Mouse (Mus musculus) limb, embryonic 10.5 days (tissue): ENCODE results near the gene Iqcj. TPM values are rescaled to one million over a fixed set of nuclear protein-coding genes. Genes with fewer than 3 reads are reported as not detected.
A peak's percentile ranks its signal among the peaks of the same experiment; 100 is the strongest.

Source experiments
- DNase-seq: peaks from one replicate; pipeline ENCODE4 v3.0.0-alpha.2; 2017; ENCODE audit warnings: low spot score
- H3K27ac ChIP-seq: fragments of 300-500 bp; sonication (generic); 2 replicates; pipeline ENCODE4 v1.5.1; 2016; ENCODE audit warnings: mild to moderate bottlenecking
- H3K27me3 ChIP-seq: fragments of 300-500 bp; sonication (generic); 2 replicates; pipeline ENCODE4 v1.6.1; 2016; ENCODE audit warnings: low read depth, mild to moderate bottlenecking; ENCODE audit not compliant: poor library complexity, severe bottlenecking
- H3K36me3 ChIP-seq: fragments of 300-500 bp; sonication (generic); 2 replicates; pipeline ENCODE4 v1.6.1; 2016; ENCODE audit warnings: mild to moderate bottlenecking, moderate library complexity
- H3K4me1 ChIP-seq: fragments of 300-500 bp; sonication (generic); 2 replicates; pipeline ENCODE4 v1.6.1; 2016
- H3K4me3 ChIP-seq: fragments of 300-500 bp; sonication (generic); 2 replicates; pipeline ENCODE4 v1.5.1; 2016; ENCODE audit warnings: mild to moderate bottlenecking, moderate library complexity
- H3K9me3 ChIP-seq: fragments of 300-500 bp; sonication (generic); replicated peaks from 2 replicates; pipeline ENCODE4 v1.6.1; 2016; ENCODE audit warnings: mild to moderate bottlenecking
- WGBS: fragments of 180-500 bp; shearing (Covaris S2); methylation state at CpG from one replicate; pipeline ENCODE4 v1.1.7; 2016; 5-methylcytosine and 5-hydroxymethylcytosine counted together
- polyA plus RNA-seq: library from polyadenylated mRNA; unstranded; fragments of >200 nt; fragmentation: Nextera tagmentation; extraction: Ambion mirVana; gene quantifications from 2 replicates; pipeline ENCODE4 v1.2.1, GENCODE M21; 2016

The Iqcj gene
- polyA plus RNA-seq, 1 experiment from 2014 or later: not detected

DNA sequence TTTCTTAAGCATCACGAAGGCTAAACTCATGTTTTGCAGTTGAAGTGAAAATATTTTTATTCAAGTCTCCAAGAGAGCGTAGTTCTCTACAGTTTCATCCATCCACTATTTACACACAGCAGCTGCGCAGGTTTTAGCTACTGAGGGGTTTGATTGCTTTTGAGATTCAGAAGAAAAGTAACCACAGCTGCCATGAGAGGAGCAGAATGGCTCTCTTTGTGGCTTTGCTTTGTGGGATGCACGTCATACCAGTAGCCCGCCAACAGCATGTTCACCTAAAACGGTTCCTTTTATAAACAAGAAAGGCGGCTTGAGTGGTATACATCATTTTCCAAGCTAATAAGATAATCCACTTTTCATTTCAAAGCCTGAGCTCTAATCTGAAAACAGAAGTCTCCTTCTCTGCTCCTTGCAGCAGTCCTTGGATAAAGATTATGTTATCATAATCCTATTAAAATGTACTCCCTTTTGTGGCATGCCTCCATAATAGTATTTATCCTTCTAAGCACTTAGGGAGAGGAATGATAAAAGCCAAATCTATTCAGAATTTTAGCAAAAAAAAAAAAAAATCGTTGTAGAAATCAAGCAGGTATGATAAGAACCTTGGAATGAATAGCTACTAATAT, 26.7 kb downstream of the Iqcj start:
- WGBS: 92% methylated on average over 8 of the region's 8 CpGs
- no peak overlapping the region for H3K27ac ChIP-seq

GRCm38 (mm10) chr3:67923095-67923494, 31.1 kb downstream of the Iqcj start:
- DNase-seq: no peak
- Histone ChIP-seq H3K27ac (no peak overlapping the region), H3K4me1 (no peaks in the 10 kb centered on the region), H3K36me3 (no peaks in the 10 kb centered on the region), H3K27me3 (no peaks in the 10 kb centered on the region), H3K9me3 (no peaks in the 10 kb centered on the region), H3K4me3 (no peak overlapping the region)
- 89% methylated on average over 4 of the region's 4 CpGs for WGBS

More for the DNA sequence above, 26.7 kb downstream of the Iqcj start:
- Histone ChIP-seq H3K4me1 (no peaks in the 10 kb centered on the region), H3K36me3 (no peaks in the 10 kb centered on the region), H3K27me3 (no peaks in the 10 kb centered on the region), H3K4me3 (no peak overlapping the region), H3K9me3 (no peaks in the 10 kb centered on the region)
- DNase-seq: no peak

GRCm38 (mm10) chr3:67925453-67925852, 33.4 kb downstream of the Iqcj start:
- no peak for DNase-seq
- 74% methylated on average over 2 of the region's 2 CpGs for WGBS
- Histone ChIP-seq H3K4me3 (no peak overlapping the region), H3K36me3 (no peaks in the 10 kb centered on the region), H3K9me3 (no peaks in the 10 kb centered on the region), H3K27me3 (no peaks in the 10 kb centered on the region), H3K4me1 (no peaks in the 10 kb centered on the region), H3K27ac (no peak overlapping the region)

DNA sequence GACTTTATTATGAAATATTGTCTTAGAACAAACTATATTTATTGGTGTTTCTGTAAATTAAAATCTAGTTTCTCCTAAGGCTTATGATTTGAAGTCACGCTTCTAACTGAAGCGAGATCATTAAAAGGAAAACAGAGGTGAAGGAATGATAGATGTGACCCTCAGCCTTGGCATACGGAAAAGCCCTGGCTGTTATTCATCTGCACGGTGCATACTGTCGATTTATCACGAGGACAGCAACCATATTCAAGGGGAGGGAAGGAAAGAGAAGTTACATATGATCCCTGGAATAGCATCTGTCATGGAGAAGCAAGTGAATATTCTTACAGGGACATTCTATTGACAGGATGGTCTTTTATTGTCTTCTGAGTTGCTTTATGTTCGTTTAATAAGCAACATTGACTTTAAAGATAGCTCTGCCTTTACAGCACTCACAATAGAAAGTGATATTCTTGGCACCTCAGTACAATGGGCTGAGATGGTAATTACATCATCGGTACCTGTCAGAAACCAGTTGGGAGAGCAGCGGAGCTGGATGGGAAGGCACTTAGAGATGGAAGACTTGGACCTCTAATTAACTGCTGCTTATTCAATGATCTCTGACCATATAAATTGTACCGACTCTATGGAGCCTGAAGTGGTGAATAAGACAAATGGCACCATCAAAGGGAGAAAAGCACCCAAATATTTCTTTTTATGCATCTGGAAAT, 38.6 kb downstream of the Iqcj start:
- H3K4me3 ChIP-seq: no peak overlapping the region
- H3K4me1 ChIP-seq: no peaks in the 10 kb centered on the region
- no peak for DNase-seq
- H3K27me3 ChIP-seq: no peaks in the 10 kb centered on the region
- WGBS: 84% methylated on average over 10 of the region's 10 CpGs
- no peak overlapping the region for H3K27ac ChIP-seq
- H3K9me3 ChIP-seq: no peaks in the 10 kb centered on the region
- no peaks in the 10 kb centered on the region for H3K36me3 ChIP-seq

DNA sequence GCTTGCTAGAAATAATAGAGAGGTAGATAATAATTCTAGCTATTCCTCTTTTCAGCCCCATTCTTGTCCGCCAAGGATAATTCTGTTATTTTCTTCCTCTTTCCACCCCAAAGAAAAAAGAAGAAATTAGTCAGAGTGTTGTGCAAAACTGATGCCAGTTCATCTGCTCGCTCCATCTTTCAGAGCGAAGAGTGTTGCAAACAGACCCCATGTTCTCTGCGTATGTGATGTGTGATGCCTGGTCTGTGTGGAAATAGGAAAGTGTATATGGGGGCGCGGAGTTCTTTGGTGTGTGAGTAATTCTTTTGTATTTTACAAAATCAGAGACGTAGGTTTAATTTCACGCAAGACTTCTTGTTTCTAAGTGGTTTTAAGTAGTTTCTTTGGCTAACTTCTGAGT, 39.2 kb downstream of the Iqcj start:
- H3K27me3 ChIP-seq: no peaks in the 10 kb centered on the region
- no peaks in the 10 kb centered on the region for H3K9me3 ChIP-seq
- DNase-seq: no peak
- WGBS: 97% methylated on average over 8 of the region's 8 CpGs
- H3K4me3 ChIP-seq: no peak overlapping the region
- no peaks in the 10 kb centered on the region for H3K36me3 ChIP-seq
- H3K4me1 ChIP-seq: no peaks in the 10 kb centered on the region
- H3K27ac ChIP-seq: no peak overlapping the region

DNA sequence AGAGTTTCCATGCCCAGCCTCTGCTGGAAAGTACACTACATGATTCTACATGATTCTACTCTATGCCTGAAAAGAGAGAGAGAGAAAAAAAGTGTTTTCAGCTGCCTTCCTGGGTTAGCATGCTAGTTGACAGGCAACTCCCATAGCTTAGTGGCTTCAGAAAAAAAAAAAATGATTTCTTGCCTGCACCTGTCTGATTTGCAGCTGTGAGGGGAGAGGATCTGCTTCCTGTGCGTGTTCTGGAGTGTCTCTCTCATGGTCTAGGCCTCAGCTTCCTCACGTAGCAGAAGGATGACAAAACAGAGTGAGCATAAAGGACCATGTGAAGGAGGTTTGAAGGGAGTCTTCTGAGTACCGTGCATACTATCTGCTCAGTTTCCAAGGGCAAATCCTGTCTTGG, 39.9 kb downstream of the Iqcj start:
- Histone ChIP-seq H3K27me3 (no peaks in the 10 kb centered on the region), H3K4me1 (no peaks in the 10 kb centered on the region), H3K27ac (no peak overlapping the region), H3K36me3 (no peaks in the 10 kb centered on the region), H3K9me3 (no peaks in the 10 kb centered on the region), H3K4me3 (no peak overlapping the region)
- no peak for DNase-seq
- 91% methylated on average over 3 of the region's 3 CpGs for WGBS

GRCm38 (mm10) chr3:67935829-67936228, 43.8 kb downstream of the Iqcj start:
- H3K9me3 ChIP-seq: no peaks in the 10 kb centered on the region
- 81% methylated on average over 3 of the region's 3 CpGs for WGBS
- H3K4me3 ChIP-seq: no peak overlapping the region
- no peaks in the 10 kb centered on the region for H3K27me3 ChIP-seq
- no peaks in the 10 kb centered on the region for H3K36me3 ChIP-seq
- DNase-seq: no peak
- no peaks in the 10 kb centered on the region for H3K4me1 ChIP-seq
- no peak overlapping the region for H3K27ac ChIP-seq

DNA sequence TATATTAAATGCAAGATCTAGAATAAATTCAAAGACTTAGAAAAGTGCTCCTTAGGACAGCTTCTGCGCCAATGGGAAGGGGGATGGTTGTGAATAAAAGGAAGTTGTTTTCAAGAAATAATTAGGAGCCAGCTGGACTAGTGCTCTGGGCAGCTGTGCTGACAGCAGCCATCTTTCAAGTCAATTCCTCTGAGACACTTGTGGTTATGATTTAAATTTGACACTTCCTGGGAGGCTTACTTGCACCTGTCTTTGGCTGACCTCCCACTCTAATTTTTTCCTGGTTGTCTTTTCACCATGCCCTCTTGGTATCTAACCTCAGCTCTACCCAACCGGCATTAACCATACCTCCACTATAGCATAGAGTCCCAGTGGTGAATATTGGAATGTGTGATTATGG, 55.0 kb downstream of the Iqcj start:
- Histone ChIP-seq H3K4me1 (0 out of 2 replicates have a peak, but pooled peaks cover 6% of the 10 kb centered on the region), H3K9me3 (no peaks in the 10 kb centered on the region), H3K27me3 (no peaks in the 10 kb centered on the region), H3K4me3 (no peak overlapping the region), H3K36me3 (no peaks in the 10 kb centered on the region), H3K27ac (no peak overlapping the region)
- WGBS: 78% methylated on average over 2 of the region's 2 CpGs
- no peak for DNase-seq

GRCm38 (mm10) chr3:67952517-67952940, 60.5 kb downstream of the Iqcj start:
- H3K9me3 ChIP-seq: no peaks in the 10 kb centered on the region
- H3K4me1 ChIP-seq: peaks cover 13% of the 10 kb centered on the region
- no peak for DNase-seq
- H3K4me3 ChIP-seq: no peak overlapping the region
- WGBS: 66% methylated on average over 5 of the region's 5 CpGs
- H3K36me3 ChIP-seq: no peaks in the 10 kb centered on the region
- H3K27ac ChIP-seq: no peak overlapping the region
- H3K27me3 ChIP-seq: no peaks in the 10 kb centered on the region

DNA sequence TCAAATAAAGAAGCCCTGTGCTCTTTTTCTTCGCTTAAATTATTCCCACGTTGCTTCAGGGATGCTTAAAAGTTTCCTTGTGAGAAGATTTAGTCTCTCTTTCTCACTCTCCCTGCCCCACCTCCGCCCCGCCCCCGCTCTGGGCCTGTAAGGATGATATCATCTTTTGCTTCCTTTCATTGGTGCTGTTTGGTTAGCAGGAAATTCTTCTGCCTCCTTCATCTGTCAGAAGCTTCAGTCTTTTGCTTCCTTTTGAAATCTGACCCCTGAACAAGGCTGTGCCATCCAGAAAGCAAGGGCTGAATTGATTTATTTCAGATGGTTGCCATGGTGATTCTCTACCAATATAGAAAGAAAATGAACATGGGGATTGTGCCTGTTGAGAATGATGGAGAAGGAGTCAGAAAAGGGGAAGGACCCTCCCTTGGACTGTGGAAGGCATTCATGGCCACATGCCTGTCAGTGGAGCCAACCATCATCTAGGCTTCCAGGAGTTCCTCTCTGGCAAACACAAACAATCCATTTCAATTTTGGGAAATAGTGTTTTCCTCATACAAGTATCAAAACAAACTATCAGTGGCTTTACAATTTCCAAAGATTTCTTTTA, 62.5 kb downstream of the Iqcj start:
- WGBS: 35% methylated on average over 5 of the region's 5 CpGs
- no peaks in the 10 kb centered on the region for H3K27me3 ChIP-seq
- H3K27ac ChIP-seq: no peak overlapping the region
- DNase-seq: peak; percentile 62
- H3K4me1 ChIP-seq: peaks cover 13% of the 10 kb centered on the region
- no peak overlapping the region for H3K4me3 ChIP-seq
- no peaks in the 10 kb centered on the region for H3K36me3 ChIP-seq
- no peaks in the 10 kb centered on the region for H3K9me3 ChIP-seq

DNA sequence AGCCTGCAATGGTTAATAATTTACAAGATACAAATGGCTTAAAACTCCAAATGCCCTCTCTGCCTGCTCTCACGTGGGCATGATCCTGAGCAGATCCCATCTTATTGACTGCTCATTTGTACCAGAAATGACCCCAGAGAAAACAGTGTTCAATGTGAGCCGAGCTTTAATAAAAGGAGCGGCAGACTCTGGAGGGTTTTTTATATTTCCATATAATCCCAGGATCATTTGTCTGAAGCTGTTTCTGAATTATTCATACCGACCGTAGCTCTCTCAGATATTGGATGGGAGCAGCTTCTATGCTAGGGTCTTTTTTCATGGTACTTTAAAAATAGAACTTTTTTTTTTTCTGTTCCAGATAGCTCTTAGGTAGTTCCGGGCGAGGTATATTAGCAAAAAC, 67.7 kb downstream of the Iqcj start:
- H3K27me3 ChIP-seq: no peaks in the 10 kb centered on the region
- 74% methylated on average over 7 of the region's 7 CpGs for WGBS
- H3K4me1 ChIP-seq: peaks cover 1% of the 10 kb centered on the region
- no peak for DNase-seq
- no peak overlapping the region for H3K4me3 ChIP-seq
- H3K9me3 ChIP-seq: no peaks in the 10 kb centered on the region
- no peaks in the 10 kb centered on the region for H3K36me3 ChIP-seq
- H3K27ac ChIP-seq: no peak overlapping the region

- H3K4me3 ChIP-seq: no peak overlapping the region
- no peak for DNase-seq
Measured at GRCm38 (mm10) chr3:67960133-67960532, 68.1 kb downstream of the Iqcj start.

GRCm38 (mm10) chr3:67960727-67961126, 68.7 kb downstream of the Iqcj start:
- Histone ChIP-seq H3K4me1 (no peaks in the 10 kb centered on the region), H3K9me3 (no peaks in the 10 kb centered on the region), H3K4me3 (no peak overlapping the region), H3K36me3 (no peaks in the 10 kb centered on the region), H3K27ac (no peak overlapping the region), H3K27me3 (no peaks in the 10 kb centered on the region)
- DNase-seq: no peak

More at GRCm38 (mm10) chr3:67960133-67960532, 68.1 kb downstream of the Iqcj start:
- 48% methylated on average over 3 of the region's 3 CpGs for WGBS
- no peaks in the 10 kb centered on the region for H3K27me3 ChIP-seq
- H3K4me1 ChIP-seq: no peaks in the 10 kb centered on the region
- H3K9me3 ChIP-seq: no peaks in the 10 kb centered on the region
- no peak overlapping the region for H3K27ac ChIP-seq
- H3K36me3 ChIP-seq: no peaks in the 10 kb centered on the region
